Mouse (Mus musculus) mesoderm, embryonic 11.5 days (tissue): ENCODE measurements at regions not wholly inside any gene's neighbourhood (a gene's known extent, or its start where the extent isn't known, plus 50 kb on each side); places are given as distances from the start of the nearest gene placed in this dataset.
A peak's percentile ranks its signal among the peaks of the same experiment; 100 is the strongest.

Source experiments
- DNase-seq: peaks from one replicate; pipeline ENCODE4 v3.0.0-alpha.2; 2012; ENCODE audit warnings: low read depth, low spot score

DNA sequence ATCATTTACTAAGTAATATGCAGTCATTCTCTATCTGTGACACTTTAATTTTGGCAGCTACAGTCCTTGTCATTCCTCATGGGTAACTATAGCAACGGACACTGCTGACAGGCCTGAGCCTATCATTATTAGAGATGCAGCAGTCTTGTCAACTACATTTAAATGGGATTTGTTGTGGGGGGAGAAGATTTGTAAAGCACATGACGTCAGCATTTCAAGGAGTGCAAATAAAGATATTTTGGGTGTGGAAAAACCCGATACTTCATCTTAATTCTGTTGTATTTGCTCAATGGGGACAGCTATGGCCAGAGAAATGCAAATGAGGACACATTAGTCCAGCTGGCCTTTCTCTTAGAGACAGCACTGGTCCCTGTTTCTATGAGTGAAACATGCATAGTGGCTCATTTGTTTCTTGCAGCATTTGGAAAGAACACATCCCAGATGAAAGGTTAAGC lies 55.5 kb upstream of the Kcne4 start:
- DNase-seq, result peak; percentile 23
